Mouse (Mus musculus): ENCODE results near the gene 2010300C02Rik.

2010300C02Rik gene

GRCm38 (mm10) chr1:37665539-37666323, 54.2 kb downstream of the 2010300C02Rik start:
- no peak for DNase-seq

- no peak for DNase-seq
Measured at GRCm38 (mm10) chr1:37664496-37664895, 55.4 kb downstream of the 2010300C02Rik start.

GRCm38 (mm10) chr1:37663606-37664005, 56.3 kb downstream of the 2010300C02Rik start:
- DNase-seq: no peak

- DNase-seq: no peak
Measured at GRCm38 (mm10) chr1:37656017-37656416, 63.9 kb downstream of the 2010300C02Rik start.

GRCm38 (mm10) chr1:37653992-37654391, 65.9 kb downstream of the 2010300C02Rik start:
- DNase-seq: no peak

- DNase-seq: no peak
Measured at GRCm38 (mm10) chr1:37647066-37647465, 72.8 kb downstream of the 2010300C02Rik start.

- DNase-seq: no peak
Measured at GRCm38 (mm10) chr1:37644501-37644900, 75.4 kb downstream of the 2010300C02Rik start.

- DNase-seq: no peak
Measured at GRCm38 (mm10) chr1:37643794-37644365, 76.0 kb downstream of the 2010300C02Rik start.

- no peak for DNase-seq
Measured at GRCm38 (mm10) chr1:37641361-37641760, 78.5 kb downstream of the 2010300C02Rik start.

GRCm38 (mm10) chr1:37639101-37639500, 80.8 kb downstream of the 2010300C02Rik start:
- DNase-seq: peak; percentile 45 to 50

- DNase-seq: no peak
Measured at GRCm38 (mm10) chr1:37638560-37638959, 81.3 kb downstream of the 2010300C02Rik start.

GRCm38 (mm10) chr1:37637571-37637970, 82.3 kb downstream of the 2010300C02Rik start:
- DNase-seq: no peak

- no peak for DNase-seq
Measured at GRCm38 (mm10) chr1:37636824-37637223, 83.1 kb downstream of the 2010300C02Rik start.

GRCm38 (mm10) chr1:37636169-37636568, 83.7 kb downstream of the 2010300C02Rik start:
- no peak for DNase-seq

GRCm38 (mm10) chr1:37635716-37636115, 84.2 kb downstream of the 2010300C02Rik start:
- DNase-seq: no peak

- peak in 1 of 2 experiments; percentile 41 for DNase-seq
Measured at GRCm38 (mm10) chr1:37634658-37635057, 85.2 kb downstream of the 2010300C02Rik start.

- DNase-seq: no peak
Measured at GRCm38 (mm10) chr1:37633516-37633915, 86.4 kb downstream of the 2010300C02Rik start.

- no peak for DNase-seq
Measured at GRCm38 (mm10) chr1:37632425-37632824, 87.5 kb downstream of the 2010300C02Rik start.

- DNase-seq: no peak
Measured at GRCm38 (mm10) chr1:37631456-37631855, 88.4 kb downstream of the 2010300C02Rik start.

GRCm38 (mm10) chr1:37630412-37631210, 89.3 kb downstream of the 2010300C02Rik start:
- DNase-seq: no peak

- no peak for DNase-seq
Measured at GRCm38 (mm10) chr1:37629876-37630275, 90.0 kb downstream of the 2010300C02Rik start.

- DNase-seq: no peak
Measured at GRCm38 (mm10) chr1:37628749-37629148, 91.1 kb downstream of the 2010300C02Rik start.

GRCm38 (mm10) chr1:37624185-37624584, 95.7 kb downstream of the 2010300C02Rik start:
- no peak for DNase-seq

All from thymus, adult 18-20 months (tissue).